10 mouse cellular contexts compared by ENCODE assay signal in the genomic region with DNA sequence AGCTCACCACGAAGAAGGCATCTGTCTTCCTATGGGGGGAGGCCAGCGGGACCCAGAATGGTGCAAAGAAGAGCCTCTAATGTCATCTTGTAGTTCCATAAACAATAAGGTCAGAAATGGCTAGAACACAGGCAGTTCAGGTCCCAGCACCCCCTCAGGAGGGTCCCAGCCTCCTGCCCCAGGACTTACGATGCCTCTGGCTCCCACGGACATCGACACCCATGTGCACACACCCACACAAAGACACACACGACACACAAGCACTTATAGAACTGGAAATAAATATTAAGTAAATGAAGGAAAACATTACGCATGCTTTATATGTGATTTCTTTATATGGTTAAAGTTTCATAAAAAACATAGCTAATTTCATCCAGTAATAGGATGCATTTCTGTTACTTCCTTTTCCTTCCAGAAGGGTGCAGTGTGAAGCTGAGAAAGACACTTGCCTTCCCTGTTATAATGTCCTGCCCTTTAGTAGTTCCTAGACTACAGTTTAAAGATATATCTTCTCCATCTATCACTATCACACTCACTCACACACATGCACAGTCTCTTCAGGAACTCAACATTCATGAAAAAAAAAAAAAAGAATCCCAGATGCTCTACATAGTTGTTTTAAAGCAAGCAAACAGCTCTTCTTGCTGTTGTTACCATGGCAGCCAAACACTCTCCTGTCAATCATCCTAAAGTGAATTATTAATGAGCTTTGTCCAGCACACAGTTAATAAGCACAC. TPM values are rescaled to one million over a fixed set of nuclear protein-coding genes. Genes with fewer than 3 reads are reported as not detected.
DNase-seq lines count a peak whose midpoint lies in the region; ATAC-seq lines count a peak whose summit lies in the region.
"Had no signal": no experiment of that assay in that cellular context is flagged by ENCODE, and none has a peak within 500 bp of the region (broad histone marks: within the 10 kb centered on the region; RNA-seq: fewer than 3 reads in every experiment).

No protein-coding gene starts in this region.

- no peaks in the 10 kb centered on the region for H3K27me3 ChIP-seq in heart, embryonic 12.5 days (replicated peaks)
- no peaks in the 10 kb centered on the region for H3K27me3 ChIP-seq in hindbrain, embryonic 11.5 days (ENCODE audit: control insufficient read depth, insufficient read depth, low read length)
- H3K27me3 ChIP-seq in midbrain, embryonic 13.5 days = no peaks in the 10 kb centered on the region
- H3K27me3 ChIP-seq: lung, embryonic 15.5 days had no signal

- no peak overlapping the region for H3K27ac ChIP-seq in heart, embryonic 12.5 days (ENCODE audit: poor library complexity, severe bottlenecking)
- H3K27ac ChIP-seq in hindbrain, embryonic 11.5 days (ENCODE audit: low read depth, low read length) = no peak overlapping the region
- H3K27ac ChIP-seq in midbrain, embryonic 13.5 days = peak overlapping the region; percentile 77
- H3K27ac ChIP-seq: lung, embryonic 15.5 days had no signal

- ATAC-seq in heart, embryonic 12.5 days (ENCODE audit: insufficient number of reproducible peaks, low FRiP score) = no peak
- ATAC-seq in hindbrain, embryonic 11.5 days (ENCODE audit: low FRiP score) = peak; percentile 52
- ATAC-seq in midbrain, embryonic 13.5 days = peak; percentile 90
- ATAC-seq in inflammation-experienced regulatory T-cells, adult 6 months = no peak

- H3K4me2 ChIP-seq in heart, embryonic 12.5 days = no peak overlapping the region
- no peak overlapping the region for H3K4me2 ChIP-seq in hindbrain, embryonic 11.5 days (replicated peaks; ENCODE audit: low read depth, low read length)
- peak overlapping the region; percentile 36 for H3K4me2 ChIP-seq in midbrain, embryonic 13.5 days (replicated peaks)
- H3K4me2 ChIP-seq: lung, embryonic 15.5 days had no signal

- no peak overlapping the region for H3K4me3 ChIP-seq in heart, embryonic 12.5 days
- H3K4me3 ChIP-seq in hindbrain, embryonic 11.5 days (ENCODE audit: low read depth, low read length) = no peak overlapping the region
- H3K4me3 ChIP-seq in midbrain, embryonic 13.5 days (replicated peaks) = no peak overlapping the region
- H3K4me3 ChIP-seq: lung, embryonic 15.5 days had no signal

- intact Hi-C loops in heart, postnatal 10 days (cut with DNase I) = loop anchor here (2.0 to 10.0 kb wide), 4 partner anchors 67 to 739 kb away; no protein-coding TSS in a partner anchor

- no peaks in the 10 kb centered on the region for H3K36me3 ChIP-seq in heart, embryonic 12.5 days
- no peaks in the 10 kb centered on the region for H3K36me3 ChIP-seq in hindbrain, embryonic 11.5 days (ENCODE audit: control insufficient read depth, insufficient read depth, low read length)
- H3K36me3 ChIP-seq in midbrain, embryonic 13.5 days = no peaks in the 10 kb centered on the region
- H3K36me3 ChIP-seq: lung, embryonic 15.5 days had no signal

- DNase-seq in heart, postnatal 10 days = peak; percentile 20 to 50
- peak; percentile 72 for DNase-seq in NIH3T3 (ENCODE audit: low read depth)
- DNase-seq in hindbrain, embryonic 11.5 days (ENCODE audit: low spot score) = peak; percentile 59
- DNase-seq in gastrocnemius, postnatal 25 days = no peak
- DNase-seq in right cerebral cortex, postnatal 4 days = no peak
- DNase-seq: gastrocnemius, postnatal 14 days had no signal

- no peaks in the 10 kb centered on the region for H3K4me1 ChIP-seq in heart, embryonic 12.5 days (replicated peaks)
- no peaks in the 10 kb centered on the region; the same call in 1 of the 2 replicates for H3K4me1 ChIP-seq in hindbrain, embryonic 11.5 days (replicated peaks; ENCODE audit: control insufficient read depth, insufficient read depth, low read length)
- H3K4me1 ChIP-seq in midbrain, embryonic 13.5 days (replicated peaks) = peaks cover 36% of the 10 kb centered on the region
- H3K4me1 ChIP-seq: lung, embryonic 15.5 days had no signal

- no peak overlapping the region for H3K9ac ChIP-seq in heart, embryonic 12.5 days
- no peak overlapping the region for H3K9ac ChIP-seq in hindbrain, embryonic 11.5 days (ENCODE audit: low read depth, low read length)
- peak overlapping the region; percentile 24; the same call in 1 of the 2 replicates for H3K9ac ChIP-seq in midbrain, embryonic 13.5 days (replicated peaks)
- H3K9ac ChIP-seq: lung, embryonic 15.5 days had no signal

- WGBS in heart, embryonic 12.5 days = 80% methylated on average over 7 of the region's 7 CpGs
- WGBS in hindbrain, embryonic 11.5 days = 85% methylated on average over 7 of the region's 7 CpGs
- WGBS in midbrain, embryonic 13.5 days = 84% methylated on average over 7 of the region's 7 CpGs

- no peaks in the 10 kb centered on the region for H3K9me3 ChIP-seq in heart, embryonic 12.5 days (replicated peaks)
- no peaks in the 10 kb centered on the region for H3K9me3 ChIP-seq in hindbrain, embryonic 11.5 days (ENCODE audit: control insufficient read depth, low read length)
- no peaks in the 10 kb centered on the region for H3K9me3 ChIP-seq in midbrain, embryonic 13.5 days
- H3K9me3 ChIP-seq: lung, embryonic 15.5 days had no signal

RNA-seq across cellular contexts. Expression of a gene that starts 27.1 kb away (rescaled TPM):
- under 1 TPM; 0.20 to 0.26 TPM for total RNA-seq in heart, postnatal 10 days (2021)
- polyA plus RNA-seq in heart, embryonic 12.5 days (2016; fragmentation: Nextera tagmentation; extraction: Ambion mirVana) = 0.27 and 0.47 TPM in 2 replicates
- polyA plus RNA-seq in hindbrain, embryonic 11.5 days (2014; fragmentation: Nextera tagmentation; extraction: Ambion mirVana) = 16.6 and 19.8 TPM in 2 replicates
- 20.5 and 26.1 TPM in 2 replicates for polyA plus RNA-seq in midbrain, embryonic 13.5 days (2015; fragmentation: Nextera tagmentation; extraction: Ambion mirVana)
- total RNA-seq in gastrocnemius, postnatal 25 days (2021) = under 1 TPM; 0.05 to 0.69 TPM
- polyA plus RNA-seq in inflammation-experienced regulatory T-cells, adult 6 months (2017; shearing (Covaris generic)) = under 1 TPM in 1 of 3 experiments, not detected in 2; 0.04 TPM

Comparison
In these comparisons a context has a peak if more than half of its experiments do, and no peak if none do; other contexts are left out.
1. DNase-seq: peak in heart, postnatal 10 days (2 of 2), NIH3T3 (single experiment) and hindbrain, embryonic 11.5 days (single experiment); none in gastrocnemius, postnatal 25 days (single experiment) and right cerebral cortex, postnatal 4 days (single experiment).
2. ATAC-seq: peak in hindbrain, embryonic 11.5 days (single experiment) and midbrain, embryonic 13.5 days (single experiment); none in heart, embryonic 12.5 days (single experiment) and inflammation-experienced regulatory T-cells, adult 6 months (single experiment).
3. RNA of a gene that starts 27.1 kb away (polyA plus RNA-seq): 20.5 to 26.1 TPM in midbrain, embryonic 13.5 days and 16.6 to 19.8 TPM in hindbrain, embryonic 11.5 days; 0.27 to 0.47 TPM in heart, embryonic 12.5 days and 0.04 TPM in inflammation-experienced regulatory T-cells, adult 6 months; every median in the first group is over 10 times any median in the second.